Mouse (Mus musculus) bone marrow macrophage, adult 2 months (primary cell): ENCODE results near the gene Gm10306.

Experiments
- CTCF ChIP-seq: IDR thresholded peaks from 2 replicates; pipeline ENCODE4 v1.5.1; 2012; ENCODE audit warnings: low read depth, mild to moderate bottlenecking, low read length, moderate library complexity
- POLR2A ChIP-seq: IDR thresholded peaks from 2 replicates; pipeline ENCODE4 v1.6.1; 2012; ENCODE audit warnings: mild to moderate bottlenecking, low read depth, low read length, borderline replicate concordance

GRCm38 (mm10) chr4:94515366-94515765 lies 41.0 kb upstream of the Gm10306 start:
- TF ChIP-seq POLR2A, result no peak
- no peak for TF ChIP-seq CTCF
